Mouse (Mus musculus): ENCODE data around the gene Ccdc74a.

DNA sequence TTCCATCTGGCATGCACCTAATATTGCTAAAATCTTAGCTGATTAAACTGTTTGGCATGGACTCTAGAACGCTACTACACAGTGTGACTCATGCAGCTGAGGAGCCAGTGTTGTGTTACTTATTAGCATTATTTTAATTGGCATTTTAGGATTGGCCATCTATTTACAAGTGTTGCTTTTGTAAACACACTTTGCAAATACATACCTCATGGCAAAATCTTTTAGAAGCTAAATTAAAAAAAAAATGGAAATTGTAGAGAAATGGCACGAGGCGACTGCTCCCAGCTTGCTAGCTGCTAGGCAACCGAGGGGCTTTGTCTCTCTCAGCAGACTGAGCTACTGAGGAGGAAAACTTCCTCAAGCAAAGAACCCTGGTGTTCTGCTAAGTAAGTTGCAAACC lies 41.3 kb upstream of the Ccdc74a start:
- no peak for TF ChIP-seq CTCF (IDR thresholded peaks at IDR 0.05; ENCODE audit: extremely low read depth, insufficient read depth, low read length)
- no peak for TF ChIP-seq POLR2A (IDR thresholded peaks at IDR 0.05; ENCODE audit: extremely low read depth, insufficient read depth, low read length)

All from cortical plate, adult 2 months (tissue).